Mouse (Mus musculus) neural tube, embryonic 12.5 days (tissue): ENCODE measurements around the gene Coil. TPM values are rescaled to one million over a fixed set of nuclear protein-coding genes. Genes with fewer than 3 reads are reported as not detected.

Experiments
- ATAC-seq: fragments of 200-750 bp; cut with Nextera tagmentation; 2 replicates; pipeline ENCODE4 v1.8.0; 2017; ENCODE audit warnings: low read depth, mild to moderate bottlenecking, moderate TSS enrichment, moderate library complexity; ENCODE audit not compliant: low FRiP score
- H3K27ac ChIP-seq: fragments of 300-500 bp; sonication (generic); 2 replicates; pipeline ENCODE4 v1.5.1; 2016
- H3K27me3 ChIP-seq: fragments of 300-500 bp; sonication (generic); replicated peaks from 2 replicates; pipeline ENCODE4 v1.6.1; 2016; ENCODE audit warnings: mild to moderate bottlenecking
- H3K36me3 ChIP-seq: fragments of 300-500 bp; sonication (generic); 2 replicates; pipeline ENCODE4 v1.6.1; 2016; ENCODE audit warnings: mild to moderate bottlenecking
- H3K4me1 ChIP-seq: fragments of 300-500 bp; sonication (generic); 2 replicates; pipeline ENCODE4 v1.6.1; 2016
- H3K4me2 ChIP-seq: fragments of 300-500 bp; sonication (generic); replicated peaks from 2 replicates; pipeline ENCODE4 v1.6.1; 2016; ENCODE audit warnings: mild to moderate bottlenecking
- H3K4me3 ChIP-seq: fragments of 300-500 bp; sonication (generic); 2 replicates; pipeline ENCODE4 v1.5.1; 2016
- H3K9ac ChIP-seq: fragments of 300-500 bp; sonication (generic); 2 replicates; pipeline ENCODE4 v1.6.1; 2016; ENCODE audit warnings: mild to moderate bottlenecking
- H3K9me3 ChIP-seq: fragments of 300-500 bp; sonication (generic); 2 replicates; pipeline ENCODE4 v1.6.1; 2016; ENCODE audit warnings: mild to moderate bottlenecking
- WGBS: fragments of 180-500 bp; shearing (Covaris S2); methylation state at CpG from one replicate; pipeline ENCODE4 v1.1.7; 2016; 5-methylcytosine and 5-hydroxymethylcytosine counted together
- polyA plus RNA-seq: library from polyadenylated mRNA; unstranded; fragments of >200 nt; fragmentation: Nextera tagmentation; extraction: Ambion mirVana; gene quantifications from 2 replicates; pipeline ENCODE4 v1.2.1, GENCODE M21; 2016

Coil gene
- polyA plus RNA-seq, 1 experiment from 2014 or later: 33.3 TPM

DNA sequence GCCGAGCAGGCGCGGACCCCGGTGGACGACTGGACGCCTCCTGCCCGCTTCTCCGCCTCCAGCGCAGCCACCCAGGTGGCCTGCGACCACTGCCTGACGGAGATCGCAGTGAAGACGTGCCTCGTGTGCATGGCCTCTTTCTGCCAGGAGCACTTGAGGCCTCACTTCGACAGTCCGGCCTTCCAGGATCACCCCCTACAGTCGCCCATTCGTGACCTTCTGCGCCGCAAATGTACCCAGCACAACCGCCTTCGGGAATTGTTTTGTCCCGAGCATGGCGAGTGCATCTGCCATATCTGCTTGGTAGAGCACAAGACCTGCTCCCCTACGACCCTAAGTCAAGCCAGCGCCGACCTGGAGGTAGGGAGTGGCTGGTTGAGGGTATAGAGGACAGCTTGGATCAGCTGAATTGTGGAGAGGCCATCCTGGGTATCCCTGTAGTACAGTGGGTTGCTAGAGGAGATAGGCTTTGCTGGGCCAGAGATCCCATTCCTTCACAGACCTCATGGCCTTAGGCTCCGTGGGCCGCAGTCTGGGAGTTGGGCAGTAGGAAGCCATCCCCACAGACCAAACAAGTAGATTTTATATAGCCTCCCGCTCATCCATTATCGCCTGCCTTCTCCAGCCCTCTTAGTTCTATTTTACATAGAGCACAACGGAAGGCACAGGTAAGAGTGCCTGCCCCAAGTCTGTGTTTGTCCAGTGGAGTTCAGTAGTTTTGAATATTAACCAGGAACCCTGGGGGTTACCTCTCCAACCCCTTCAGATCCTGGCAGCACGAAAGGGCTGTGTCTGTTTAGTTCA is 29.9 kb downstream of the Coil start:
- 27% methylated on average over 33 of the region's 33 CpGs for WGBS
- Histone ChIP-seq H3K4me1 (peaks cover 8% of the 10 kb centered on the region; the same call in 1 of the 2 replicates), H3K4me3 (peak overlapping the region; percentile 37), H3K9ac (peak overlapping the region; percentile 35; the same call in 1 of the 2 replicates), H3K9me3 (no peaks in the 10 kb centered on the region), H3K36me3 (no peaks in the 10 kb centered on the region), H3K27me3 (peaks cover 25% of the 10 kb centered on the region), H3K27ac (no peak overlapping the region), H3K4me2 (peak overlapping the region; percentile 61)
- ATAC-seq: no peak

GRCm38 (mm10) chr11:89000527-89000819 is 30.4 kb downstream of the Coil start:
- H3K9me3 ChIP-seq: no peaks in the 10 kb centered on the region
- H3K9ac ChIP-seq: no peak overlapping the region
- H3K4me2 ChIP-seq: peak overlapping the region; percentile 61
- ATAC-seq: no peak
- H3K36me3 ChIP-seq: no peaks in the 10 kb centered on the region
- H3K4me3 ChIP-seq: no peak overlapping the region
- peaks cover 25% of the 10 kb centered on the region for H3K27me3 ChIP-seq
- H3K4me1 ChIP-seq: peaks cover 8% of the 10 kb centered on the region; the same call in 1 of the 2 replicates
- H3K27ac ChIP-seq: no peak overlapping the region

GRCm38 (mm10) chr11:89001569-89001968 is 31.5 kb downstream of the Coil start:
- 95% methylated on average over 7 of the region's 7 CpGs for WGBS
- H3K36me3 ChIP-seq: no peaks in the 10 kb centered on the region
- H3K9ac ChIP-seq: no peak overlapping the region
- peaks cover 25% of the 10 kb centered on the region for H3K27me3 ChIP-seq
- peaks cover 8% of the 10 kb centered on the region; the same call in 1 of the 2 replicates for H3K4me1 ChIP-seq
- no peak overlapping the region for H3K4me2 ChIP-seq
- no peak for ATAC-seq
- H3K27ac ChIP-seq: no peak overlapping the region
- H3K9me3 ChIP-seq: no peaks in the 10 kb centered on the region
- no peak overlapping the region for H3K4me3 ChIP-seq

- ATAC-seq: no peak
- Histone ChIP-seq H3K27me3 (peaks cover 25% of the 10 kb centered on the region), H3K9me3 (no peaks in the 10 kb centered on the region), H3K36me3 (no peaks in the 10 kb centered on the region), H3K27ac (no peak overlapping the region), H3K4me1 (peaks cover 8% of the 10 kb centered on the region; the same call in 1 of the 2 replicates), H3K4me3 (no peak overlapping the region), H3K4me2 (no peak overlapping the region), H3K9ac (no peak overlapping the region)
- WGBS: 90% methylated on average over 5 of the region's 5 CpGs
These were observed 32.0 kb downstream of the Coil start for GRCm38 (mm10) chr11:89002068-89002467.

- Histone ChIP-seq H3K27me3 (peaks cover 25% of the 10 kb centered on the region), H3K9ac (no peak overlapping the region), H3K4me1 (peaks cover 8% of the 10 kb centered on the region; the same call in 1 of the 2 replicates), H3K27ac (no peak overlapping the region), H3K4me2 (no peak overlapping the region; the same call in 1 of the 2 replicates), H3K36me3 (no peaks in the 10 kb centered on the region), H3K4me3 (no peak overlapping the region), H3K9me3 (no peaks in the 10 kb centered on the region)
- no peak for ATAC-seq
- 80% methylated on average over 5 of the region's 5 CpGs for WGBS
These were observed 32.6 kb downstream of the Coil start for GRCm38 (mm10) chr11:89002621-89003020.

GRCm38 (mm10) chr11:89003078-89003477 is 33.0 kb downstream of the Coil start:
- Histone ChIP-seq H3K36me3 (no peaks in the 10 kb centered on the region), H3K4me2 (no peak overlapping the region; the same call in 1 of the 2 replicates), H3K27me3 (peaks cover 24% of the 10 kb centered on the region), H3K4me1 (peaks cover 8% of the 10 kb centered on the region; the same call in 1 of the 2 replicates), H3K27ac (no peak overlapping the region), H3K9me3 (no peaks in the 10 kb centered on the region), H3K9ac (no peak overlapping the region), H3K4me3 (no peak overlapping the region)
- no peak for ATAC-seq
- 68% methylated on average over 6 of the region's 6 CpGs for WGBS

- H3K9ac ChIP-seq: no peak overlapping the region
- no peak overlapping the region for H3K4me3 ChIP-seq
- H3K4me1 ChIP-seq: peaks cover 8% of the 10 kb centered on the region; the same call in 1 of the 2 replicates
- H3K9me3 ChIP-seq: no peaks in the 10 kb centered on the region
- peaks cover 18% of the 10 kb centered on the region for H3K27me3 ChIP-seq
- 82% methylated on average over 4 of the region's 4 CpGs for WGBS
- H3K4me2 ChIP-seq: no peak overlapping the region
- H3K36me3 ChIP-seq: no peaks in the 10 kb centered on the region
- ATAC-seq: no peak
- no peak overlapping the region for H3K27ac ChIP-seq
These were observed 33.7 kb downstream of the Coil start for GRCm38 (mm10) chr11:89003726-89004125.

DNA sequence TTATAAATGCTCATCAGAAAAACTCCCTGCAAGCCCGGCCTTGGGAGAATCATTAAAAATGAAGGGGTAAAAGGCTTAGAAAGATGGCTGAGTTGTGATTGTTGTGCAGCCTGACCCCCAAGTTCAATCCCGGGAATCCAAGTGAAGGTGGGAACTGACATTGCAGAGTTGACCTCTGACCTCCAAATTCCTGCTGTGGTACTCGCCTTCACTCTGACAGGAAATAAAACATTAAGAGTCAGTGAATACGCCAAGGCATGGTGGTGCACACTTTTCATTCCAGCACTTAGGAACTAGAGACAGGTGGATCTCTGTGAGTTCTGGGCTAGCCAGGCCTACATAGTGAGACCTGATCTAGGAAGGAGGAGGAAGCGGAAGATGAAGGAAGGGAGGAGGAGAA is 35.4 kb downstream of the Coil start:
- H3K36me3 ChIP-seq: no peaks in the 10 kb centered on the region
- H3K4me1 ChIP-seq: no peaks in the 10 kb centered on the region
- H3K4me2 ChIP-seq: no peak overlapping the region
- no peak for ATAC-seq
- H3K9me3 ChIP-seq: no peaks in the 10 kb centered on the region
- WGBS: 80% methylated on average over 5 of the region's 5 CpGs
- H3K4me3 ChIP-seq: no peak overlapping the region
- no peak overlapping the region for H3K9ac ChIP-seq
- no peak overlapping the region for H3K27ac ChIP-seq
- H3K27me3 ChIP-seq: peaks cover under 1% of the 10 kb centered on the region

DNA sequence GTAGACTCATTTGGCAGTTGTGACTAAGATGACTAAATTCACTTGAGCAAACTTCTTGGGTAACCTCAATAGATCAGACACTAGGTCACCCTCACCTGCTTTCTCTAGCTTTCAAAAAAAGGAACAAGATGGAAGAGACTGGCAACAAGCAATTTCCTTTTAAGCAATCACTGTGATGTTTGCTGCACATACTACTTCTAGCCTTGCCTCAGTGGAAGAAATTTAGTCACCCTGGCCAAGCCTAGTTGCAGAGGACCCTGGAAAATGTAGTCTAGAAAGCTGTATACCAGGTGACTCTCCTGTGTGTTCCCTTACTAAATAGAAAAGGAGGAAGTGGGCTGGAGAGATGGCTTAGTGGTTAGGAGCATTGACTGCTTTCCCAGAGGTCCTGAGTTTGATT is 36.4 kb downstream of the Coil start:
- ATAC-seq: no peak
- no peak overlapping the region for H3K4me2 ChIP-seq
- H3K36me3 ChIP-seq: no peaks in the 10 kb centered on the region
- no peaks in the 10 kb centered on the region for H3K27me3 ChIP-seq
- no peak overlapping the region for H3K4me3 ChIP-seq
- H3K9me3 ChIP-seq: no peaks in the 10 kb centered on the region
- H3K27ac ChIP-seq: no peak overlapping the region
- no peak overlapping the region for H3K9ac ChIP-seq
- H3K4me1 ChIP-seq: no peaks in the 10 kb centered on the region

- no peak overlapping the region for H3K27ac ChIP-seq
- 83% methylated on average over 3 of the region's 3 CpGs for WGBS
- no peak overlapping the region for H3K4me3 ChIP-seq
- H3K4me2 ChIP-seq: no peak overlapping the region
- no peak overlapping the region for H3K9ac ChIP-seq
- no peaks in the 10 kb centered on the region for H3K9me3 ChIP-seq
- H3K4me1 ChIP-seq: no peaks in the 10 kb centered on the region
- no peaks in the 10 kb centered on the region for H3K36me3 ChIP-seq
- no peaks in the 10 kb centered on the region for H3K27me3 ChIP-seq
- no peak for ATAC-seq
These were observed 37.5 kb downstream of the Coil start for GRCm38 (mm10) chr11:89007582-89007981.

DNA sequence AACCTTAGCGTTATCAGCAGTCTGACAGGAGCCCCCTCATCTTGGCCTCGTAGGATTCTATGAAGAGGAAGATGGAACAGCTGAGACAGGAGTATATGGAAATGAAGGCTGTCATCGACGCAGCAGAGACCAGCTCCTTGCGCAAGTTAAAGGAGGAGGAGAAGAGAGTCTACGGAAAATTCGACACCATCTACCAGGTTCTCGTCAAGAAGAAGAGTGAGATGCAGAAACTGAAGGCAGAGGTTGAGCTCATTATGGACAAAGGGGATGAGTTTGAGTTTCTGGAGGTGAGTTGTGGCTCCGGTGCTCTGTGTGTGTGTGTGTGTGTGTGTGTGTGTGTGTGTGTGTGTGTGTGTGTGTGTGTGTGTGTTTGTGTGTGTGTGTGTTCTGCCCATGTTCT is 39.0 kb downstream of the Coil start:
- Histone ChIP-seq H3K9ac (no peak overlapping the region), H3K27ac (no peak overlapping the region), H3K4me2 (no peak overlapping the region), H3K27me3 (no peaks in the 10 kb centered on the region), H3K4me1 (no peaks in the 10 kb centered on the region), H3K36me3 (no peaks in the 10 kb centered on the region), H3K9me3 (no peaks in the 10 kb centered on the region), H3K4me3 (no peak overlapping the region)
- ATAC-seq: no peak
- 95% methylated on average over 9 of the region's 9 CpGs for WGBS

DNA sequence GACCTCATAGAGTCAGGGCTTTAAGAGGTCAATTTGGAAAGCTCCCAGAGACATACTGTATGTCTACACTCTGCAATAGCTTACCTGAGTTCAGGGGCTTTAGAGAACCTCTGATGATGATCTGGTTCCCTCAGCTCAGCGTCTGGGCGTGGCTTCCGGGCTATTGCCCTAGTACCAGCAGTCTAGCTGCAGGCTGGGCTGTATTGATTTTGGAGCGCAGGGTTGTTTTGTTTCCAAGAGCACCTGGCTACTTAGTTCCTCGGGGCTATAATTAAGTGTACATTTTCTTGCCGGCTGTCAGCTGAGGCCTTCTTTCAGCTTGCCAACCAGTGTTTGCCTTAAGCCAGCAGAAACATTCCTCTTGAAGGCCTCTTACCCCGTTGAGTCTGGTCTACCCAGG is 39.4 kb downstream of the Coil start:
- H3K9me3 ChIP-seq: no peaks in the 10 kb centered on the region
- H3K4me2 ChIP-seq: no peak overlapping the region
- no peak for ATAC-seq
- 87% methylated on average over 7 of the region's 7 CpGs for WGBS
- no peaks in the 10 kb centered on the region for H3K36me3 ChIP-seq
- no peak overlapping the region for H3K4me3 ChIP-seq
- no peak overlapping the region for H3K9ac ChIP-seq
- no peaks in the 10 kb centered on the region for H3K27me3 ChIP-seq
- H3K27ac ChIP-seq: no peak overlapping the region
- H3K4me1 ChIP-seq: no peaks in the 10 kb centered on the region

GRCm38 (mm10) chr11:89012241-89012640 is 42.2 kb downstream of the Coil start:
- Histone ChIP-seq H3K36me3 (no peaks in the 10 kb centered on the region), H3K27me3 (no peaks in the 10 kb centered on the region), H3K4me3 (no peak overlapping the region), H3K4me1 (no peaks in the 10 kb centered on the region), H3K9ac (no peak overlapping the region), H3K9me3 (no peaks in the 10 kb centered on the region), H3K27ac (no peak overlapping the region), H3K4me2 (no peak overlapping the region)
- ATAC-seq: no peak
- WGBS: 90% methylated on average over 5 of the region's 5 CpGs
